Mouse (Mus musculus) adrenal gland, postnatal 14 days (tissue): ENCODE measurements around the gene Dzip1l. TPM values are rescaled to one million over a fixed set of nuclear protein-coding genes. Genes with fewer than 3 reads are reported as not detected.

Experiments used
- total RNA-seq: library from RNA; stranded (reverse); gene quantifications from 2 replicates; pipeline ENCODE4 v1.2.3, GENCODE M21; 2021

The Dzip1l gene
- total RNA-seq, 1 experiment from 2014 or later: 5.1 TPM

Other genes starting within 250 kb of the Dzip1l start
- 39.2 and 40.7 TPM in 2 replicates for gene Mras, start 192.1 kb upstream of the Dzip1l start, total RNA-seq
- not detected in 2 replicates for gene Nme9, start 178.0 kb upstream of the Dzip1l start, total RNA-seq
- 25.3 and 28.9 TPM in 2 replicates for gene Armc8, start 60.6 kb upstream of the Dzip1l start, total RNA-seq
- gene Dbr1, start 53.7 kb upstream of the Dzip1l start, total RNA-seq: 15.4 and 15.6 TPM in 2 replicates
- gene A4gnt, start 17.0 kb upstream of the Dzip1l start, total RNA-seq: not detected in 2 replicates
- not detected in 2 replicates for gene Cldn18, start 87.8 kb downstream of the Dzip1l start, total RNA-seq
- gene Sox14, start 246.7 kb downstream of the Dzip1l start, total RNA-seq: not detected in 2 replicates